Mouse (Mus musculus) spleen, adult 12 weeks (tissue): Measurements from ENCODE around the gene Ikzf1.

ENCODE experiments used
- DNase-seq: peaks from one replicate; pipeline ENCODE4 v3.0.0; 2022; ENCODE audit warnings: low spot score

Ikzf1 gene

DNA sequence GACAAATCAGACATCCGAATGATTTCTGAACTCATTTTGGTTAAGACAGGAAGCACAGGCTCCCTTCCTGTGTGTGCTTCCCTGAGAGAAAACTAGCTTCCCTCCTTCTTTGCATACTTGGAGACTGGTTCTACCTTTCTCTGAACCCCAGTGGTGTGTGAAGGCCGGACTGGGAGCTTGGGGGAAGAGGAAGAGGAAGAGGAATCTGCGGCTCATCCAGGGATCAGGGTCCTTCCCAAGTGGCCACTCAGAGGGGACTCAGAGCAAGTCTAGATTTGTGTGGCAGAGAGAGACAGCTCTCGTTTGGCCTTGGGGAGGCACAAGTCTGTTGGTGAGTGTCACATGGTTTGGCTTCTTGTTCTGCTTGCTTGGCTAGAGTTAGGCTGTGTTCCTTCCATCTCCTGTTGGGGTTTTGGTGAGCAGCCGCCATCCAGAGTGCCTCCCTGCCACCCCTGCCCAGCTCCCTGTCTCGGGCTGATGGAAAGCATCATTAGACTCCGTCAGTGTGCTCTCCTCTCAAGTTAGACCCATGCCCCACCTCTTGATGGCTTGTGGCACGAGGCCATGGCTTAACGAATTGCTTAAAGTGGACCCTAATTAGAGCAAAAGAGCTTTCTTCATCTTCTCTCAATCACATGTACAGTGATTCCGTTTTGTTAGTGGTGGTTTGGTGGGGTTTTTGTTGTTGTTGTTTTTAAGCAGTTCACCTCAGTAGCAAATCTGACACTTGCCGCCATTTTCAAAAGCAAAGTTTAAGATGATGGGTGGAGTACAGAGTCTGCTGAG is 5.4 kb downstream of the Ikzf1 start:
- peak; percentile 38 for DNase-seq

DNA sequence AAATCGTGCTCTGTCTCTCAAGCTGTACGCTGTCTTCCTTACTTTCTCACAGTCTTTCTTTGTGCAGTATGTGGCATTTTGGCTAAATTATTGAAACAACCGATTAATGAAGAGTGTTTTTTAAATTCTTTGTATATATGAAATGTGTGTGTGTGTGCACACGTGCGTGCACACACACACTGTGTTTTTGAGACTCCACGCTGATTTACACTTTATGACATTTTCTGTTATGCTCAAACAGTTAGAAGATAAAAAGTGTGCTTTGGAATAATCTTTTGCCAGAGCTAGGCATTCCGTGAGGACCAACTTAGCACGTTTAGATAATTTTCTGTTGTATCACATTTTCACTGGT is 6.0 kb downstream of the Ikzf1 start:
- DNase-seq = no peak

DNA sequence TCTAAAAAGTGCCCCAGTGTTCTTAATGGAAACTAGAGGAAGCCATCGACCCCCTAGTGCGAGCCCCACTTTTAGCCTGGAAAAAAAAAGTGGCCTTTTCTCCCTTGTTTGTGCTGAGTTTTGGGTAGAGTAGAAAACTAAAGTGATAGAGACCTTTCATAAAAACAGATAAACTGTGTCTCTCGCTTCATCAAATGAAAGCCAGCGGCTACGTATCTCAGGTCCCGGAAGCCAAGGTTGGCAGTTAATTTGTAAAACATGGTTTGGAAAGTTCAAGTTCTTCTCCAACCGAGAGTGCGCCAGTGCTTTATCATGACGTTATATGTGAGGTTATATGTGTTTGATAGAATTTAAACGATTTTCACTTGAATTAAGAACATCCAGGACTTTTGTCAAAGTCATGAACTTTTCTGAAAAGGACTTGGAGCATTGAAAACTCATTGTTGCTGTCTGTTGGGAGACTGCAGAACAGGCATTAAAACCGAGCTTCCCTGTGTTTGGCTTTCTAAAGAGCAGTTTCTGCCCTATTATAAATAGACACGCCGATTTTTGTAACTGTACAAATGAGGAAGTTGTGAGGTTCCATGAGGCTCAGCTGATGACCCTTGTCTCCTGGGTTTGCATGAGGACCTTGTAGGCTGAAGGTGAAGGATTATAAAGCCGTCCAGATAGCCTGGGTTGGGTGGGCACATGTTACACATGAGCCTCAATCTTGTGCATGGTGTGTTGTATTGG is 6.7 kb downstream of the Ikzf1 start:
- no peak for DNase-seq

DNA sequence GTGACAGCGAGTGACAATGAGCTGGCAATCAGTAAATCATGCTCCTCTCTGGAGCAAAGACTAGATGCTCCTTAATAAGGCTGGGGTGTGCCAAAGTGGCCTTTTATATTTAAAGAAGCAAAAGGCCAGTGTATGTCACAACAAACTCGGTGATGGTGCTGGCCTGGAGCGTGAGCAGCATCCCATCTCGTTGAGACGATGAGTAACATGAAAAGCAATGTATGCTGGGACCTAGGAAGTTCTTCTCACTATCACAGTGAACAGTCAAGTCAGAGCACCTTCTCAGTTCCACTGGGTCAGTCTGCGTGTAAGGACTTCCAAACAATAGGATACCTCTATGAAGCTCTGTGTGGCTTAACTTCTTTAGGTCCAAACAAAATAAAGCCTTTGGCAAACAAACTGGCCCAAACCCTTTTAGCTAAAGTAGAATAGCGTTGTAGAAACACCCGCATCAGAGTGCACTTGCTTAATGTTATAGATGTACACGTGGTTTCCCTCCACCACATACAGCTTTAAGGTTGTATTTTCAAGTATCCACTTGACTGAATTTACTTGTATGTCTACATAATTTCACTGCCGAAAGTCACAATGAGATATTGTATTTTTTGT is 7.9 kb downstream of the Ikzf1 start:
- no peak for DNase-seq

DNA sequence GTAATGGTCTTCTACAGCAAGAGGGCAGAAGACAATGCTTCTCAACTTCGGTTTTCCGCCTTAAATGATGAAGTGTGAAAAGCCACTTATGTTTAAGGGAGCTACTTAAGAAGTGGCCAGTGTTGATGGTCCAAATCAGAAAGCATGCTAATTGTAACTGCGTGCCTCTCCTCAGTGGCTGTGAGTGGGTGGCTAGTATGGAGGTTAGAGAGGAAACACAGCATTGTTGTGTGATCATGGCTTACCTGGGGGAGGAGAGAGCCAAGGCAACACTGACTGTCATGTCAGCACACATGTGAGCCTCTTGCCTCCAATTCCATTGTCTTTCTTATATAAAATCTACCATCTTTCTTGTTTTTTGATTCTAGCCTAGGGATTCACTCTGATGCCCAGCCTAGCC is 8.6 kb downstream of the Ikzf1 start:
- no peak for DNase-seq

DNA sequence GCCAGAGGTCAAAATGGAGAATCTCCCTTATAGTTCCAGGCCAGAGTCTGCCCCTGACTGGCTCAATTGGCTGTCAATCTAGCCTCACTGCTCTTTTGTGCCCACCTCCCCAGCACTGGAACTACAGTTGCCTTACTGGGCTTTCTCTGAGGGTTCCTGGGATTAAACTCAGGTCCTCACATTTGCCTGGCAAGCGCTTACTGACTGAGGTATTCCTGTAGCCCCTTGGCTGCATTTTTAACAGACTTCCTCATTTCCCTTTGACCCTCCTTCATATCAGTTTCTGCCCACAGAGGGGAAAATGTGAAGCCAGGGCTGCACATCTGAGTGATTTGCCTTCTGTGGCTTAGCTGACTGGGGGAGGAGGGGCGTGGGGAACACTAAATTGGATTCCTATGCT is 9.3 kb downstream of the Ikzf1 start:
- no peak for DNase-seq

DNA sequence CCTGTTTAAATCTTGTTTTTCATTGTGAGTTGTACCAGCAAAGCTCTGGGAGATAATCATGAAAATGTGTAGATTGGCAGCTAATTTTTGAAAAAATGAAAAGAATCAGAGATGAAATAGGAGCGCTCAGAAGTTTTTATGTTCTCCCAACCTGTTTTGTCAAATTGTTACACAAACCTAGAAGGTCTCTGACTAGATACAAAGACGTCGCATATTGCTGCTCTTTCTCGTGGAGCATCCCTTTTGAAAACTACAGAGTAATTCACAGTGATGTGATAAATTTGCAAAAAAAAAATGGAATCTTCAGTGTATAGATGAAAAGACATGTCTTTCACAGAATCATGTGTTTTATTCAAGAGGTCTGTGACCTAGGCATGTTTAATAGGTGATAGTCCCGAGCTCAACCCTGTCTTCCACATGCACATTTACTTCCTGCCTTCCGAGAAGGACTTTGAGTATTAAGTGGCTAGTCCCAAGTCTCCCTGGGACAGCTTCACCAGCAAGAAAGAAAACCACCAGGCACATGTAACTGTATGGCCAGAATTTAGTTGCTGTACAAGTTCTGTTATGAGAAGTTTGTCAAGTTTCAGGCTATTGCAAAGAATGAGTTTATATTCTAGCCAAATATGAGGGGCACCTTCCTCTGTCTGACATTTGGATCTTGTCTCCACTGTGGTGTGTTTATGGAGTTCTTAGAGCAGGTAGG is 9.8 kb downstream of the Ikzf1 start:
- DNase-seq = no peak

DNA sequence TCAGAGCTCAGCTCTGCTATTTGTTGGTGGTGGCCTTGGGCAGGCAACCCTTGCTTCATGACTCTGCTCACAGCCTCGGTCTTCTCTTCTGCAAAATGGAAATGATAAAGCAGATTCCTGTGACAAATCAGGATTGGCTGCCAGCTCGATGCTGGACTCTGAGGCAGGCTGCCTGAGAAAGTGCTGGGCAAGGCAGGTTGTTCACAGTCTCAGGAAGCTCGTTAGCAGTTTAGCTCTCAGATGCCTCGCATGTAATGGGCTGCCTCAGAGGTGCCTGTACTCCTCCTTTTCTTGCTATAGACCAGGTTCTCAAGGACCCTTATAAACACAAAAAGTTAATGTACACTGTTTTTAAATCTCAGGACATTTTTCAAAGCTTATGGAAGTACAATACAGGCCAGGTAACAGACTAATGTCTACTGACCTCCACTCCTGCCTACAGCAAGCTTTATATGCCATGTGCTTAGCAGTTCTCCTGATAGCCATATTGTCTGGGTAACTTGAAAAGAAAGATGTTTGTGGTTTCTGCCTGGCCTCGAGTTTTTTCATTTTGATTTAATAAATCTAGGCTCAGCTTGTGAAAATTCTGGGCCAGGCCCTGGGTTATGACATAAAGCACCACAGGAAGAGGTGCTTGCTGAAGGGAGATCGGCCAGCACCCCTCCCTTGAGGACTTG is 10.5 kb downstream of the Ikzf1 start:
- no peak for DNase-seq

DNA sequence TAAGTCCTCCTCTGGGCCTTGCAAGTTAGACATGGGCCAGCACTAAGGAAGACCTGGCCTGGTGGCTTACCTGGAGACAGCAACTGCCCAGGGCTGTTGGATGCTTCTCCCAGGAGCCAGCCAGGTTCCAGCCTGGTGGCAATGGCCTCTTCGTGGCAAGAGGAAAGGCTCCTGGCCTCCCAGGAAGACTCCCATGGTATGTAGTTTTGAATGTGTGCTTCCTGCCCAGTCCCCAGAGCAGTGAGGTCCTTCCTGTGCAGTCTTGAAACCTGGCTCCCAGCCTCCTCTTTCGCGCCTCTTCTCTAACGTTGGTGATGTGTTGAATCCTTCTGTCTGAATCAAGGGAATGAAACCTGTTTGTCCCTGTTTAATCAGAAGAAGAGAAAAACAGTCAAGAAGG is 11.1 kb downstream of the Ikzf1 start:
- DNase-seq = no peak

DNA sequence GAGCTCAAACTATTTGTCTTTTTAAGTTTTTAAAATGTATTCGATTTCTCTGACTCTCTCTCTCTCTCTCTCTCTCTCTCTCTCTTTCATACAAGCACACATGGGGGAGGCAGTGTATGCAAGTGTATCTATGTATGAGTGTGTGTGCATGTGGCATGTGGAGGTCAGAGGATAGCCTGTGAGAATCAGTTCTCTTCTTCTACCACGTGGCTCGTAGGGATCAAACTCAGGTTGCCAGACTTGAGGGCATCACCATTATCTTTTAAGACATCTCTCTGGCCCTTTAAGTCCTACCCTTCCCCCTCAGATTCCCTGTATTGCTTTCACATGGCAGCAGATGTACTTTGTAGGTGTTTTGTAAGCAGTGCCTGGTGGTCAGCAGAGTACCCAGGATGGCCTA is 12.0 kb downstream of the Ikzf1 start:
- no peak for DNase-seq

DNA sequence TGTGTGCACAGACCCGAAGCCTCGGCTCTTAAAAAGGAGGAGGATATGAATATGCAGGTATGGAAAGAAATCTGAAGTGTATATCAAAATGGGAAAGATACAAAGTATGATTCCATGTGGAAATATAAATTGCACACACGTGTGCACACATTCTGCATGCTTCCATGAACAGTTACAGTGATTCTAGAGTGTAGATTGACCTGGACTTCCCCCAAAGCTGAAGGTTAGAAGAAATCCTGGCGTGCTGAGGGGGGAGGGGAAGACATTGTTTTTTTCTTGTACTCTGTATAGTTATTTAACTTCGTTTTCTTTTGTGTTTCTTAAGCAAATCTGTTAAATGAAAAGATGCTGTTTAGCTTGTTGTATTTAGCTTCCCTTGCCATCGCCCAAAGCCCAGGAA is 16.6 kb downstream of the Ikzf1 start:
- no peak for DNase-seq

DNA sequence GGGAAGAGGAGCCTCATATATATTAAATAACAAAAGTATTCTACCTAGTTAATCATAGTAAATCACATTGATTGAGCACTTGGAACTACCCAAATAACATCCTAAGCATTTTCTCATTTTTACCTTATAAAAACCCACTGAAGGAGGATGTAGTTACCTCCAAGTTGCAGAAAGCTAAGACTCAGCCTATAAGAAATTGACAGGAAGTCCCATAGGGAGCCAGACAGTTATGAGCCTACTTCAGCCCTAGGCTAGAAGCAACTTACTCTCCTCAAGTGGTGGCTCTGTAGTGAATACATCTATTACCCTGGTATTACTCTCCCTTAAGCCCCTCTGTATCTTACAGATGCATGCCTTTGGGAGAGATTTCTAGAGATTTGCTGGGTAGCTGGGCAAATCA is 19.0 kb downstream of the Ikzf1 start:
- no peak for DNase-seq

DNA sequence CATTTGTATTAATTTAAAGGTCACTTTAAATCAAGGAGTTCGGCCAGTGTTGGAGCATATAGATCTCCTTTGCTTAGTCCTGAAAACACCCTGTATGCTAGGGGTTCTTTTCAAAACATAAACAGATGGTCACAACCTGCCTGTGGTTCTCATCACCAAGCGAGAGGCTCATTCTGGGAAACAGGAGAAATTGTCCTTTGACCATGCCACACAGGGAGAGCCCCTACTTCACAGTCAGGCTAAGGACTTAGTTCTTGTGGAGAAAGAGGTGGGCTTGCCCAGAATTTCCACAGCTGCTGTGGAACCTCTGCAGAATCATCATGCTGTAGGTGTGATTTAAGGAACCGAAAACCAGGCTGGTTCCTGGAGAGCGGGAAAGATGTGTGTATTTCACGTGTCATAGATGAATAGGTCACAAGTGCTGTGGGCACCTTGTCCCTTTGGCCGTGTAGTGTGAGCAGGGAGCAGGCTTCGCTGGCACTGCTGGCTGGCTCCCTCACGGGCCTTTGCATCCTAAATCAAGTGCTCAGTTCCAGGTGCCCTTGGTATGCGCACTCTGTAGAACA is 23.4 kb downstream of the Ikzf1 start:
- DNase-seq = no peak

DNA sequence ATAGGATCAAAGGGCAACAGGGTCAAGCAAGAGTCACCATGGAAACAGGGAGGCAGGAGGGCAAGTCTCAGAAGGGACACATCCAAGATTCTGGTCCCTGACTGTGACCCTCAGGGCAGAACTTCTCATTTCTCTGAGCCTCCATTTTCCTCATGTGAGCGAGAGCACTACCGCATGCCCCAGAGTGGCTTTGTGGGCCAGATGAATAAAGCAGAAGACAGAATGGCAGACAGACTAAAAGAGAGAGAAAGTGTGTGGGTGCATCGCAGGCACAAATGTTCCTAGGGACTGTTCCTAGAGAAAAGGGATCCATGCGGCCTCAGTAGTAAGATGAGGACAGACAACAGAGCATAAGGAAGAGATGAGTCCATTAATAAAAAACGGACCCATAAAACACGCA is 24.5 kb downstream of the Ikzf1 start:
- DNase-seq = no peak

DNA sequence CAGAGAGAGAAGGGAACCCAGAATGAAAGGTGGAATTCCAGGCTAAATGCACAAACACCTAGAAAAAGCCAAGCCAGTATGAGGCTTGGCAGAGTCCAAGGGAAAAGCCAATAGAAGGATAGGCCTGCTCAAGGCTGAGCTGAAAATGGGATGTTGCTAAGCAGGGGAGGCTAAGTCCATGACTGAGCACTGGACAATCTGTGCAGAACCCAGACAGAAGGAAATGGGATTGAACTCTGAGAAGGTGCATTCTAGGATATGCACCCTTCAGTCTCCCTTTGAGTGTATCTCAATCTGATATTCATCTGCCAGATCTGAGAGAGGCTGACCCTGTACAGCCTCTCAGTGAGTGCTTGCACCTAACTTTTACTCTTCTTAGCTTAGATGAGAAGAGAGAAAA is 25.9 kb downstream of the Ikzf1 start:
- no peak for DNase-seq

DNA sequence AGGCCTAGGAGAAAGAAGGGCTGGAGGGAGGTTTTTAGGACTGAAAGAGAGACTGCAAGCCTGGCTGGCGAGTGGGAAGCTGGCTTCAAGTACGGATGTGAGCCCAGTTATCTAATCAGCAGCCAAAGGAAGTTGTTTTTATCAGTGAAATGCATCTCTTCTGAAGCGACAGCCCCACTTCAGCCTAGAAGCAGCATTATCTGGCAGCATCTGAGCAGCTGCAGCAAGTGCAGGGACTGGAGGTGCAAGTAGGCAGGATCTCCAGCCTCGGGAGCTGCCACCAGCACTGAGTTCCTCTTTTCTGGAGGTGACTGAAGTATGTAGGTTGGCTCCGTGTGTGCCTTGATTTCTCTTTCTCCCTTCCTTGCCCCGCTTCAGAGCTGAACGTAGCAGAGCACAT is 26.9 kb downstream of the Ikzf1 start:
- DNase-seq = no peak

DNA sequence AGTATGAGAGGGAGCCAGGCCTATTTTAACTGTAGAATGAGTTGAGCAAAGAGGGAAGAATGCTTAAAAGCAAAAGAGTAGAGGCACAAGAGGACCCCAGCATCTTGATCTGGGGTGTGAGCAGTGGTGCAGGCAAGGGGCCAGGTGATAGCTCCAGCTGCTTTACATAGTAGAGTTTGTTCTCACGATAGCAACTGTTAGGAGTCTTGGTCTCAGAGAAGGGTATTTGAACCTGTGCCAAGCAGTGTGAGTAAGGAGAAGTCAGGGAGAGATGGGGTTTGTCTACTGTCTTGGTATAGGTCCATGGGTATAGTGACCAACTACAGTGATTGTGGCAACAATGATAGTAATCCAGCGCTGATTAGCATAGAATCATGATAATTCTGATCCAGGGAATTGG is 29.9 kb downstream of the Ikzf1 start:
- DNase-seq = no peak

DNA sequence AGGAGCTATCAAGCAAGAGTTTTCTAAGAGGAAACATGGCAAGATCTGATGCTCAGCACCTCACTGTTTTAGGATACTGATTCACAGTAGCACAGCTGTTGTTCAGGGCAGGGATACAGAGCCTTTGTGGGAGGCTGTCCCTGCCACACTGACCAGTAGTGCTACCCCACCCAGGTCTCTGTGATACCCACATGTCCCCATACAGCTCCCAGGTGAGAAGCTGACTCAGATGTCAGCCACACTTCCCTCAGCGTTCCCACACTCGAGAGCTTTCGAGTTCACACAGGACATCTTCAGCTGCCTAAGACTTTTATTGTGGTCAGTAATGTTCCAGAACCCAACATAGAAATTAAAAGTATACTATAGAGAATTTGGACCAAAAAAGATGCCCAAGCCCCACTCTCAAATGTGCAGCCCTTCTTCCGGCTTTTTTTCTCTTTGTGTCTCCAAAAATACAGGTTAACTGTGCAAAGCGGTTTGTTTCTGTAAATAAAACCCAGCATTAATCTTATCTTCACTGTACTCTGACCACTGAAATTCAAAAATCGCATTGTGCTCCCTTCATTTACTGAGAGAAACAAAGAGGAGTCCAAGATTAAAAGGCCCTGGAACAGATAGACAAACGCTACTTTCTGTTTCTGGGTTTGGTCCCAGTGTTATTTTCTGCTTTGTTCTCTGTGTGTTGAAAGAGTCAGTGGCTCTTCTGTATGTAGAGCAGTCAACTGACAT is 31.3 kb downstream of the Ikzf1 start:
- DNase-seq = no peak

DNA sequence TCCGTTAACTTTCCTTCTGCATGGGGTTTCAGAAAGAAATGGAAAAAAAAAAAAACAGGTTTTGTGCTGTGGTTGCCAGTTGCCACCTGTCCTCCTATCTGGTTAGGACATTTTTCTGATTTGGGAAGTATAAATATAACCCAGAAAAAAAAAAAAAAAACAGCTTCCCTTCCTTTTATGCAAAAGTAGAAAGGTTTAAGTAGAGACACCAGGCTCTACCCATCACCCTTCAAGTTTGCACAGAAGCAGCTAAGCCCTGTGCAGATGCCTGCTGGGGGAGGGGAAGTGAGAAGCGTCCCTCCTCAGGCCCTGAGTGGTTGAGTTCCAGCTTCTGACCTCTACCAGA is 31.9 kb downstream of the Ikzf1 start:
- no peak for DNase-seq

DNA sequence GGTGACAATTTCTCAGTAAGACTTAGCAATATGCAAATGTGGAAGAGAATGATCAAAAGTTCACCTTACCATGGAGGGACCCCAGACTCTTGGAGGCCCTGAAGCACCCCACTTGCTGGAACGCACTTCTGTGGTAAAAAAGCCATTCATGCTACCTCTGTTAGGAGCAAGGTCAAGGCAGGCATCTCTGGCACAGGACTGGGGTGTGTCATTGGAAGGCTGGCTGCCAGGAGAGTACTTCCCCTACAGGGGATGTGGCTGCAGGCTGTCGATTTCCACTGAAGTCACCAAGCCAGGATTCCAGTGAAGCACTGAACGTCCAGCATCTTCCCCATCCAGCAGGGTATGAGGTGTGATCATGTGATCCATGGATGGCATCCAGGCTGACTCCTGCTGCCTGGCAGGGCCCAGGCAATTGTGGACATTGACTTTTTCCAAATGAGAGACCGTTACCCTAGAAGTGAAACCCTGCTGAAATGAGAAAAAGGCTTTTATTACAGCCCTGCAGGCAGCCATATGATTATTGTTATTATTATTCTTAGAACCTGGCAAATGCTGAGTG is 32.9 kb downstream of the Ikzf1 start:
- DNase-seq = no peak

DNA sequence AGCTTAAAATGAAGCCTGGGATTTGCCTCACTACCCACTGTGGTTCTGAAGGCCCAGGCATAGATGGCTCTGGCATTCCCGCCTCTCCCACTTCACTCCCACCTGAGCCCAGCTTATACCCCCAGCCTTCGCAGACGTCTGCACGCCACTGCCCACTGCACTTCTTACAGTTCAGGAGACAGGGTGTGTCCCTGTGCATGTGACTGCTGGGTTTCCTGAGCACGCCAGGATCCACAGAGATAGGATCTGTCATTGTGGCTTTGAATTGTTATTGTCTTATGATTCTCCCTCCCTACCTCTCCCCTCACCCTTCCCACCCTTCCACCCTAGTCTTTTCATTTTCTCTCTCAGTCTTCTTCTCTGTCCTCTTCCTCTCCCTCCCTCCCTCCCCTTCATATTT is 34.9 kb downstream of the Ikzf1 start:
- DNase-seq = no peak
